Mouse (Mus musculus): Measurements from ENCODE around the gene Nrxn1. TPM values are rescaled to one million over a fixed set of nuclear protein-coding genes. Genes with fewer than 3 reads are reported as not detected.
A peak's percentile ranks its signal among the peaks of the same experiment; 100 is the strongest.

Nrxn1 gene
- polyA plus RNA-seq, 1 experiment from 2014 or later, result 16.5 TPM

GRCm38 (mm10) chr17:90843072-90843611 lies 249.7 kb downstream of the Nrxn1 start:
- no peaks in the 10 kb centered on the region for H3K27me3 ChIP-seq (ENCODE audit: control insufficient read depth, insufficient read depth, low read length)
- no peak overlapping the region for H3K4me3 ChIP-seq (ENCODE audit: low read depth, low read length)
- H3K27ac ChIP-seq (ENCODE audit: low read depth, low read length), result no peak overlapping the region
- H3K4me1 ChIP-seq (ENCODE audit: control insufficient read depth, insufficient read depth, low read length), result no peaks in the 10 kb centered on the region
- DNase-seq (ENCODE audit: low spot score, missing footprints), result no peak
- no peak overlapping the region for H3K4me2 ChIP-seq
- no peak overlapping the region for H3K9ac ChIP-seq (ENCODE audit: low read length)
- no peak for ATAC-seq (ENCODE audit: low FRiP score)
- no peaks in the 10 kb centered on the region for H3K36me3 ChIP-seq (ENCODE audit: control insufficient read depth, insufficient read depth, low read length)
- no peaks in the 10 kb centered on the region for H3K9me3 ChIP-seq (ENCODE audit: control insufficient read depth, low read length)

- Histone ChIP-seq H3K27ac (ENCODE audit: low read depth, low read length) (no peak overlapping the region), H3K9me3 (ENCODE audit: control insufficient read depth, low read length) (no peaks in the 10 kb centered on the region), H3K4me3 (ENCODE audit: low read depth, low read length) (no peak overlapping the region), H3K9ac (ENCODE audit: low read length) (no peak overlapping the region), H3K4me2 (no peak overlapping the region), H3K36me3 (ENCODE audit: control insufficient read depth, insufficient read depth, low read length) (no peaks in the 10 kb centered on the region), H3K27me3 (ENCODE audit: control insufficient read depth, insufficient read depth, low read length) (no peaks in the 10 kb centered on the region), H3K4me1 (ENCODE audit: control insufficient read depth, insufficient read depth, low read length) (peaks cover 3% of the 10 kb centered on the region; the same call in 1 of the 2 replicates)
- DNase-seq (ENCODE audit: low spot score, missing footprints) (no peak), ATAC-seq (ENCODE audit: low FRiP score) (peak; percentile 84)
Measured at GRCm38 (mm10) chr17:90837022-90837414, 255.9 kb downstream of the Nrxn1 start.

GRCm38 (mm10) chr17:90836154-90837021 lies 256.5 kb downstream of the Nrxn1 start:
- H3K4me1 ChIP-seq (ENCODE audit: control insufficient read depth, insufficient read depth, low read length), result peaks cover 3% of the 10 kb centered on the region; the same call in 1 of the 2 replicates
- no peak overlapping the region for H3K4me2 ChIP-seq
- no peaks in the 10 kb centered on the region for H3K36me3 ChIP-seq (ENCODE audit: control insufficient read depth, insufficient read depth, low read length)
- H3K4me3 ChIP-seq (ENCODE audit: low read depth, low read length), result no peak overlapping the region
- 63% methylated on average over 4 of the region's 4 CpGs for WGBS
- H3K9ac ChIP-seq (ENCODE audit: low read length), result no peak overlapping the region
- no peak overlapping the region for H3K27ac ChIP-seq (ENCODE audit: low read depth, low read length)
- H3K27me3 ChIP-seq (ENCODE audit: control insufficient read depth, insufficient read depth, low read length), result no peaks in the 10 kb centered on the region
- no peaks in the 10 kb centered on the region for H3K9me3 ChIP-seq (ENCODE audit: control insufficient read depth, low read length)
- peak; percentile 65; the same call in 1 of the 2 replicates for ATAC-seq (ENCODE audit: low FRiP score)
- DNase-seq (ENCODE audit: low spot score, missing footprints), result no peak

- Histone ChIP-seq H3K27me3 (ENCODE audit: control insufficient read depth, insufficient read depth, low read length) (no peaks in the 10 kb centered on the region), H3K9ac (ENCODE audit: low read length) (no peak overlapping the region), H3K4me2 (no peak overlapping the region), H3K27ac (ENCODE audit: low read depth, low read length) (no peak overlapping the region), H3K4me1 (ENCODE audit: control insufficient read depth, insufficient read depth, low read length) (no peaks in the 10 kb centered on the region), H3K9me3 (ENCODE audit: control insufficient read depth, low read length) (no peaks in the 10 kb centered on the region), H3K4me3 (ENCODE audit: low read depth, low read length) (no peak overlapping the region), H3K36me3 (ENCODE audit: control insufficient read depth, insufficient read depth, low read length) (no peaks in the 10 kb centered on the region)
- DNase-seq (ENCODE audit: low spot score, missing footprints) (no peak), ATAC-seq (ENCODE audit: low FRiP score) (no peak)
- WGBS, result 85% methylated on average over 2 of the region's 2 CpGs
Measured at GRCm38 (mm10) chr17:90818340-90818739, 274.5 kb downstream of the Nrxn1 start.

GRCm38 (mm10) chr17:90817898-90818297 lies 275.0 kb downstream of the Nrxn1 start:
- Histone ChIP-seq H3K9ac (ENCODE audit: low read length) (no peak overlapping the region), H3K36me3 (ENCODE audit: control insufficient read depth, insufficient read depth, low read length) (no peaks in the 10 kb centered on the region), H3K4me3 (ENCODE audit: low read depth, low read length) (no peak overlapping the region), H3K4me1 (ENCODE audit: control insufficient read depth, insufficient read depth, low read length) (no peaks in the 10 kb centered on the region), H3K9me3 (ENCODE audit: control insufficient read depth, low read length) (no peaks in the 10 kb centered on the region), H3K27me3 (ENCODE audit: control insufficient read depth, insufficient read depth, low read length) (no peaks in the 10 kb centered on the region), H3K4me2 (no peak overlapping the region), H3K27ac (ENCODE audit: low read depth, low read length) (no peak overlapping the region)
- WGBS, result 84% methylated on average over 2 of the region's 2 CpGs
- no peak for DNase-seq (ENCODE audit: low spot score, missing footprints)
- no peak for ATAC-seq (ENCODE audit: low FRiP score)

GRCm38 (mm10) chr17:90815306-90815705 lies 277.6 kb downstream of the Nrxn1 start:
- Histone ChIP-seq H3K4me2 (no peak overlapping the region), H3K27ac (ENCODE audit: low read depth, low read length) (no peak overlapping the region), H3K36me3 (ENCODE audit: control insufficient read depth, insufficient read depth, low read length) (no peaks in the 10 kb centered on the region), H3K4me3 (ENCODE audit: low read depth, low read length) (no peak overlapping the region), H3K9me3 (ENCODE audit: control insufficient read depth, low read length) (no peaks in the 10 kb centered on the region), H3K4me1 (ENCODE audit: control insufficient read depth, insufficient read depth, low read length) (no peaks in the 10 kb centered on the region), H3K9ac (ENCODE audit: low read length) (no peak overlapping the region), H3K27me3 (ENCODE audit: control insufficient read depth, insufficient read depth, low read length) (no peaks in the 10 kb centered on the region)
- no peak for DNase-seq (ENCODE audit: low spot score, missing footprints)
- WGBS, result 94% methylated on average over 1 of the region's 1 CpGs
- ATAC-seq (ENCODE audit: low FRiP score), result no peak

- H3K36me3 ChIP-seq (ENCODE audit: control insufficient read depth, insufficient read depth, low read length), result no peaks in the 10 kb centered on the region
- H3K9me3 ChIP-seq (ENCODE audit: control insufficient read depth, low read length), result no peaks in the 10 kb centered on the region
Measured at GRCm38 (mm10) chr17:90813760-90814159, 279.1 kb downstream of the Nrxn1 start.

GRCm38 (mm10) chr17:90812485-90812884 lies 280.4 kb downstream of the Nrxn1 start:
- H3K4me3 ChIP-seq (ENCODE audit: low read depth, low read length), result no peak overlapping the region
- no peak overlapping the region for H3K27ac ChIP-seq (ENCODE audit: low read depth, low read length)
- H3K9ac ChIP-seq (ENCODE audit: low read length), result no peak overlapping the region
- WGBS, result 84% methylated on average over 2 of the region's 2 CpGs
- ATAC-seq (ENCODE audit: low FRiP score) (no peak), DNase-seq (ENCODE audit: low spot score, missing footprints) (no peak)
- no peaks in the 10 kb centered on the region for H3K4me1 ChIP-seq (ENCODE audit: control insufficient read depth, insufficient read depth, low read length)
- no peaks in the 10 kb centered on the region for H3K9me3 ChIP-seq (ENCODE audit: control insufficient read depth, low read length)
- H3K27me3 ChIP-seq (ENCODE audit: control insufficient read depth, insufficient read depth, low read length), result no peaks in the 10 kb centered on the region
- H3K4me2 ChIP-seq, result no peak overlapping the region
- H3K36me3 ChIP-seq (ENCODE audit: control insufficient read depth, insufficient read depth, low read length), result no peaks in the 10 kb centered on the region

More at GRCm38 (mm10) chr17:90813760-90814159, 279.1 kb downstream of the Nrxn1 start:
- Histone ChIP-seq H3K9ac (ENCODE audit: low read length) (no peak overlapping the region), H3K27me3 (ENCODE audit: control insufficient read depth, insufficient read depth, low read length) (no peaks in the 10 kb centered on the region), H3K4me2 (no peak overlapping the region), H3K4me1 (ENCODE audit: control insufficient read depth, insufficient read depth, low read length) (no peaks in the 10 kb centered on the region), H3K27ac (ENCODE audit: low read depth, low read length) (no peak overlapping the region), H3K4me3 (ENCODE audit: low read depth, low read length) (no peak overlapping the region)
- ATAC-seq (ENCODE audit: low FRiP score) (no peak), DNase-seq (ENCODE audit: low spot score, missing footprints) (no peak)
